Mouse (Mus musculus): Measurements from ENCODE around the gene Rpl19. TPM values are rescaled to one million over a fixed set of nuclear protein-coding genes. Genes with fewer than 3 reads are reported as not detected.

Gene Rpl19
- total RNA-seq, 2 experiments from 2014 or later = 457 to 462 TPM

GRCm38 (mm10) chr11:98052129-98052988 lies 25.8 kb downstream of the Rpl19 start:
- no peak for DNase-seq (ENCODE audit: low spot score)

GRCm38 (mm10) chr11:98052989-98053834 lies 26.7 kb downstream of the Rpl19 start, which contains the start of gene Stac2:
Stac2 (minus strand) TSS chr11:98053462.
- DNase-seq (ENCODE audit: low spot score) = peak; percentile 74

- no peak for DNase-seq (ENCODE audit: low spot score)
Measured at GRCm38 (mm10) chr11:98057466-98057865, 31.0 kb downstream of the Rpl19 start.

GRCm38 (mm10) chr11:98057998-98058397 lies 31.5 kb downstream of the Rpl19 start:
- no peak for DNase-seq (ENCODE audit: low spot score)

- peak; percentile 44 for DNase-seq (ENCODE audit: low spot score)
Measured at GRCm38 (mm10) chr11:98059662-98060061, 33.2 kb downstream of the Rpl19 start.

- DNase-seq (ENCODE audit: low spot score) = no peak
Measured at GRCm38 (mm10) chr11:98060104-98060692, 33.7 kb downstream of the Rpl19 start.

GRCm38 (mm10) chr11:98061441-98061840 lies 34.9 kb downstream of the Rpl19 start:
- DNase-seq (ENCODE audit: low spot score) = no peak

GRCm38 (mm10) chr11:98061904-98062562 lies 35.5 kb downstream of the Rpl19 start:
- DNase-seq (ENCODE audit: low spot score) = no peak

GRCm38 (mm10) chr11:98066201-98066600 lies 39.7 kb downstream of the Rpl19 start:
- DNase-seq (ENCODE audit: low spot score) = no peak

- no peak for DNase-seq (ENCODE audit: low spot score)
Measured at GRCm38 (mm10) chr11:98067255-98067654, 40.7 kb downstream of the Rpl19 start.

GRCm38 (mm10) chr11:98073442-98073841 lies 46.9 kb downstream of the Rpl19 start:
- no peak for DNase-seq (ENCODE audit: low spot score)

GRCm38 (mm10) chr11:98075195-98075808 lies 48.8 kb downstream of the Rpl19 start:
- DNase-seq (ENCODE audit: low spot score) = peak; percentile 89

GRCm38 (mm10) chr11:98077086-98077485 lies 50.6 kb downstream of the Rpl19 start:
- peak; percentile 71 for DNase-seq (ENCODE audit: low spot score)

Small RNA genes lying within 50 kb of the gene (microRNA-seq; reads per million reads assigned to microRNA genes)
- not detected for gene Gm27597

Other genes with a start within 250 kb of the Rpl19 start
- gene Rpl23, start 244.3 kb upstream of the Rpl19 start, total RNA-seq (2021) = 100 to 1,000 TPM; 426 to 450 TPM
- 10 to 100 TPM; 10.0 to 19.2 TPM for gene Lasp1, start 227.7 kb upstream of the Rpl19 start, total RNA-seq (2021)
- gene B230217C12Rik, start 185.9 kb upstream of the Rpl19 start, total RNA-seq (2021) = under 1 TPM; 0.19 to 0.34 TPM
- under 1 TPM; 0.16 to 0.38 TPM for gene Fbxo47, start 142.6 kb upstream of the Rpl19 start, total RNA-seq (2021)
- 1 to 10 TPM; 2.1 to 2.6 TPM for gene Plxdc1, start 40.3 kb upstream of the Rpl19 start, total RNA-seq (2021)
- gene Arl5c, start 30.5 kb upstream of the Rpl19 start, total RNA-seq (2021) = under 1 TPM in 1 of 2 experiments, not detected in 1; 0.26 TPM
- gene Cacnb1, start 3.7 kb upstream of the Rpl19 start, total RNA-seq (2021) = 100 to 1,000 TPM; 167 to 198 TPM
- under 1 TPM; 0.14 to 0.16 TPM for gene Stac2, start 26.8 kb downstream of the Rpl19 start, total RNA-seq (2021)
- 1 to 10 TPM; 8.9 to 9.3 TPM for gene Fbxl20, start 123.7 kb downstream of the Rpl19 start, total RNA-seq (2021)
- 10 to 100 TPM; 24.5 to 25.3 TPM for gene Med1, start 166.6 kb downstream of the Rpl19 start, total RNA-seq (2021)
- gene Cdk12, start 176.3 kb downstream of the Rpl19 start, total RNA-seq (2021) = 10 to 100 TPM; 11.9 to 13.5 TPM